Mouse (Mus musculus) heart, embryonic 16.5 days (tissue): Measurements from ENCODE around the gene Gtf2f2. TPM values are rescaled to one million over a fixed set of nuclear protein-coding genes. Genes with fewer than 3 reads are reported as not detected.

Source experiments
- ATAC-seq: fragments of 200-750 bp; cut with Nextera tagmentation; replicated peaks from 2 replicates; pipeline ENCODE4 v1.8.0; 2017; ENCODE audit warnings: moderate number of reproducible peaks; ENCODE audit not compliant: insufficient read depth, low FRiP score; ENCODE audit errors: extremely low read depth
- H3K27ac ChIP-seq: fragments of 300-500 bp; sonication (generic); 2 replicates; pipeline ENCODE4 v1.5.1; 2014; ENCODE audit warnings: mild to moderate bottlenecking, low read length, control low read depth, moderate library complexity
- H3K27me3 ChIP-seq: fragments of 300-500 bp; sonication (generic); 2 replicates; pipeline ENCODE4 v1.6.1; 2014; ENCODE audit warnings: low read length, mixed read lengths; ENCODE audit not compliant: control insufficient read depth, insufficient read depth
- H3K36me3 ChIP-seq: fragments of 300-500 bp; sonication (generic); 2 replicates; pipeline ENCODE4 v1.6.1; 2014; ENCODE audit not compliant: control insufficient read depth, insufficient read depth
- H3K4me1 ChIP-seq: fragments of 300-500 bp; sonication (generic); 2 replicates; pipeline ENCODE4 v1.6.1; 2014; ENCODE audit warnings: low read length, mixed read lengths; ENCODE audit not compliant: control insufficient read depth, insufficient read depth
- H3K4me2 ChIP-seq: fragments of 300-500 bp; sonication (generic); 2 replicates; pipeline ENCODE4 v1.6.1; 2014; ENCODE audit warnings: low read depth, mild to moderate bottlenecking, control low read depth, low read length
- H3K4me3 ChIP-seq: fragments of 300-500 bp; sonication (generic); 2 replicates; pipeline ENCODE4 v1.5.1; 2014; ENCODE audit warnings: mild to moderate bottlenecking, control low read depth, low read length
- H3K9ac ChIP-seq: fragments of 300-500 bp; sonication (generic); 2 replicates; pipeline ENCODE4 v1.6.1; 2014; ENCODE audit warnings: low read length, control low read depth
- H3K9me3 ChIP-seq: fragments of 300-500 bp; sonication (generic); replicated peaks from 2 replicates; pipeline ENCODE4 v1.6.1; 2016; ENCODE audit warnings: low read length; ENCODE audit not compliant: control insufficient read depth
- WGBS: fragments of 180-500 bp; shearing (Covaris S2); extraction: QIAGEN DNeasy Blood & Tissue Kit; methylation state at CpG from one replicate; pipeline ENCODE4 v1.1.7; 2014; 5-methylcytosine and 5-hydroxymethylcytosine counted together
- polyA plus RNA-seq: library from polyadenylated mRNA; unstranded; fragments of >200 nt; fragmentation: Nextera tagmentation; extraction: Ambion mirVana; gene quantifications from 2 replicates; pipeline ENCODE4 v1.2.1, GENCODE M21; 2015

Gtf2f2 gene
- polyA plus RNA-seq, 1 experiment from 2014 or later = 29.2 TPM

GRCm38 (mm10) chr14:75855263-75855992 is 155.2 kb downstream of the Gtf2f2 start:
- ATAC-seq = no peak
- H3K27me3 ChIP-seq = no peaks in the 10 kb centered on the region
- 52% methylated on average over 17 of the region's 17 CpGs for WGBS
- no peak overlapping the region for H3K4me2 ChIP-seq
- H3K9me3 ChIP-seq = no peaks in the 10 kb centered on the region
- H3K4me3 ChIP-seq = no peak overlapping the region
- H3K27ac ChIP-seq = no peak overlapping the region
- peaks cover 14% of the 10 kb centered on the region for H3K36me3 ChIP-seq
- H3K9ac ChIP-seq = no peak overlapping the region
- peaks cover 7% of the 10 kb centered on the region; the same call in 1 of the 2 replicates for H3K4me1 ChIP-seq

DNA sequence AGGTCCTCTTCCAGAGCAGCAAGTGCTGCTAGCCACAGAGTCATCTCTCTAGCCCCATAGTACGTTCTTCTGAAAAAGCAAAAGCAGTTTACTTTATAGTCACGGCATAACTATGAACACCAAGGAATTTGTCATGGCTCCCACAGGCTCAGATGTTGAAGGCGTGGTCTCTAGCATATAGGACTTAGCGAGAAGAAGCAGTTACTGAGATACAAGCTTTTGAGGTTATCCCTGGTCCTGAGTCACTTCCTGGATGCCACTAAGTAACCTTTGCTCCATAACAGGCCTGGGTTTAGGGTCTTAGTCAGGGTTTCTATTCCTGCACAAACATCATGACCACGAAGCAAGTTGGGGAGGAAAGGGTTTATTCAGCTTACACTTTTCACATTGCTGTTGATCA is 158.6 kb downstream of the Gtf2f2 start:
- no peaks in the 10 kb centered on the region for H3K9me3 ChIP-seq
- whole genome bisulfite sequencing = 81% methylated on average over 5 of the region's 5 CpGs
- ATAC-seq = no peak
- no peak overlapping the region for H3K27ac ChIP-seq
- no peak overlapping the region for H3K4me3 ChIP-seq
- peaks cover 45% of the 10 kb centered on the region for H3K36me3 ChIP-seq
- no peak overlapping the region for H3K9ac ChIP-seq
- peaks cover 19% of the 10 kb centered on the region for H3K4me1 ChIP-seq
- no peaks in the 10 kb centered on the region for H3K27me3 ChIP-seq
- no peak overlapping the region for H3K4me2 ChIP-seq

DNA sequence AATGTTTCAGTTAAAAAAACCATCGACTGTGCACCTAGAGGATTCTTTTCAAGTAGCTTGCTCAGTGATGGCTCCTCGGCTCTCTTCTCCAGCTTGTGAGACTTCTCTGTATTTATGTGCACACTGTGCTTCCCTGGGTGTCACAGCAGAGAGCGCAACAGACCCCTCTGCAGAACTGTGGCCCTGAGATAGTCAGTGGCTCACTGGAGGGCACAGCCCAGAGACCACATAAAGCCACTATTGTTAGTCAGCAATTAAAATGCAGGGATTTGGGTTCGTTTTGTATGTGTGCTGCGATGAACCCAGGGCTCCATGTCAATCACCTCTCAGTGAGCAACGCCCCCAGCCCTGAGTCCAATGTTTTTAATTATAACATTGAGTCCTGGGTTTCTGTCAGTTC is 159.8 kb downstream of the Gtf2f2 start:
- peaks cover 25% of the 10 kb centered on the region for H3K4me1 ChIP-seq
- ATAC-seq = no peak
- H3K9me3 ChIP-seq = no peaks in the 10 kb centered on the region
- WGBS = 81% methylated on average over 6 of the region's 6 CpGs
- H3K4me2 ChIP-seq = no peak overlapping the region
- no peak overlapping the region for H3K4me3 ChIP-seq
- H3K27me3 ChIP-seq = no peaks in the 10 kb centered on the region
- H3K27ac ChIP-seq = no peak overlapping the region
- H3K9ac ChIP-seq = no peak overlapping the region
- peaks cover 51% of the 10 kb centered on the region for H3K36me3 ChIP-seq

DNA sequence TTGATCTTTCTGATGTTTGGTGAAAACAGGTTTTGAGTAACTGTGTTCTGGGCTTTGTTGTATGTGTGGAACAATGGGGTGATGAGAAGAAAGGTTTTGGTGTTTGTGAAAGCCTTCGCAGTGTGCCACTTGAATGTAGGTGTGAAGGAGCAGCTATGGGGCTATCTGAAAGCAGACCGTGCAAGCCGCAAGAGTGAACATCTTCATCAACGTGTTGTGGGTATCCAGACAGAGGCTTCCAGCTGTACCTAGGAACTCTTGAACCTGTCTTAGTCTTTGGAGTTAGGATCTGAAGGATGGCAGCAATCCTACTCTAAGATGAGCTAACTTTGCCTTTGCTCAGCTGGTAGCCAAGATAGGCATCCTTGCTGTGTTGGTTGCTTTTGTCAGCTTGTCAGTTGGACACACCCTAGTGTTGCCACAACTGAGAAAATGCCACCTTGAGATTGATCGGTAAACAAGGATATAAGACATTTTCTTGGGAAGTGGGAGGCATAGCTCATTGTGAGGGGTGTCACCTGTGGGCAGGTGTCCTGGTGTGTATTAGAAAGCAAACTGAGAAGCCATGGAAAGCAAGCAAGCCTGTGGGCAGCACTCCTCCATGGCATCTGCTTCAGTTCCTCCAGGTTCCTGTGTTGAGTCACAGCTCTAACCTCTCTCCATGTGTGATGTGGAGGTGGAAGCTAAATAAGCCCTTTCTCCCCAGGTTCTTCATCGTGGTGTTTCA is 160.7 kb downstream of the Gtf2f2 start:
- WGBS = 79% methylated on average over 6 of the region's 6 CpGs
- Histone ChIP-seq H3K4me1 (peaks cover 25% of the 10 kb centered on the region), H3K9ac (no peak overlapping the region), H3K9me3 (no peaks in the 10 kb centered on the region), H3K27me3 (no peaks in the 10 kb centered on the region), H3K27ac (no peak overlapping the region), H3K4me3 (no peak overlapping the region), H3K36me3 (peaks cover 51% of the 10 kb centered on the region), H3K4me2 (no peak overlapping the region)
- ATAC-seq = no peak

DNA sequence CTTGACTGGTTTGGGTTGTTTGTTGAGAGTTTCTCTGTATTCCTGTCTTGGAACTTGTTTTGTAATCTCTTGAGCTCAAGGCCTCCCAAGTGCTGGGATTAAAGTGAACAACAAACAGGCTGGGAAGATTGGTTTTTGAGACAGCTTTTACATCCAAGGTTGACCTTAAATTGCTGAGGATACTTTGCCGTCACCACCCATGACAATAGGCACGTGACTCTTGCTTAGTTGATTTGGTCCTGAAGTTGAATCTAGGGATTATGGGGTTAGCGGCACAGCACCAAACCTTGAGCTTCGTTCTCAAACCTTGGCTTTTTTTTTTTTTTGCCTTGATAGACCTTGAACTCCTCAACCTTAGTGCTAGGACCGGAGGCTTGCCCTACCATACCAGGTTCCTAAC is 161.4 kb downstream of the Gtf2f2 start:
- ATAC-seq = no peak
- H3K27me3 ChIP-seq = no peaks in the 10 kb centered on the region
- peaks cover 25% of the 10 kb centered on the region for H3K4me1 ChIP-seq
- H3K36me3 ChIP-seq = peaks cover 51% of the 10 kb centered on the region
- 81% methylated on average over 5 of the region's 5 CpGs for WGBS
- no peak overlapping the region for H3K4me2 ChIP-seq
- no peak overlapping the region for H3K9ac ChIP-seq
- no peak overlapping the region for H3K27ac ChIP-seq
- H3K9me3 ChIP-seq = no peaks in the 10 kb centered on the region
- H3K4me3 ChIP-seq = no peak overlapping the region

DNA sequence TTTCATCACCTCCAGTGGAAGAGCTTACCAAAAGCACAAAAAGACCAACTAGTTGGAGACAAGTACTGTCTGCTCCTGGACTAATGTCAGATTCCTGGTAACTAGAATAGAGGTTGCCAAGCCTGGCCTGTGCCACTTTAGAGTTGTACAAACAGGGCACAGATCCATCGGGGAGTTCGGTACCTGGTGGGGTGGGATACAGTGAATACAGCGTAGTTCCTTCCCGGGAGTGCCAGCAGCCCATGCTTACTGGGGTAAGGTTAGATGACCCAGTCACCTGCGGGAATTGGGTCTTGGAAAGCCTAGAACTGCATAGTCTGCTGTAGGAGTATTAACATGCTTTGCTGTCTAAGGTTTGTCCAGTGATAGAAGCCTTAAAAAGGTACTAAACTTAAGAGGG is 162.2 kb downstream of the Gtf2f2 start:
- no peak for ATAC-seq
- Histone ChIP-seq H3K27ac (no peak overlapping the region), H3K36me3 (peaks cover 50% of the 10 kb centered on the region), H3K9me3 (no peaks in the 10 kb centered on the region), H3K4me3 (no peak overlapping the region), H3K27me3 (no peaks in the 10 kb centered on the region), H3K9ac (no peak overlapping the region), H3K4me1 (peaks cover 25% of the 10 kb centered on the region), H3K4me2 (no peak overlapping the region)
- WGBS = 93% methylated on average over 5 of the region's 5 CpGs

- Histone ChIP-seq H3K4me1 (peaks cover 25% of the 10 kb centered on the region), H3K9me3 (no peaks in the 10 kb centered on the region), H3K27me3 (no peaks in the 10 kb centered on the region), H3K4me2 (peak overlapping the region; percentile 74; the same call in 1 of the 2 replicates), H3K36me3 (peaks cover 49% of the 10 kb centered on the region), H3K9ac (peak overlapping the region; percentile 20; the same call in 1 of the 2 replicates), H3K27ac (no peak overlapping the region), H3K4me3 (no peak overlapping the region)
- no peak for ATAC-seq
- WGBS = 73% methylated on average over 4 of the region's 4 CpGs
Observed at GRCm38 (mm10) chr14:75847669-75848068, 163.0 kb downstream of the Gtf2f2 start.

Other genes with a start within 250 kb of the Gtf2f2 start
- gene Slc25a30, start 223.8 kb downstream of the Gtf2f2 start, polyA plus RNA-seq = 5.7 and 5.8 TPM in 2 replicates
- 770 and 775 TPM in 2 replicates for gene Tpt1, start 165.8 kb downstream of the Gtf2f2 start, polyA plus RNA-seq
- gene Kctd4, start 55.9 kb downstream of the Gtf2f2 start, polyA plus RNA-seq = 0.12 and 0.56 TPM in 2 replicates
- 9.4 and 9.8 TPM in 2 replicates for gene Gpalpp1, start 99.9 kb upstream of the Gtf2f2 start, polyA plus RNA-seq
- gene Nufip1, start 100.0 kb upstream of the Gtf2f2 start, polyA plus RNA-seq = 8.4 and 8.9 TPM in 2 replicates